Mouse (Mus musculus): ENCODE data around the gene Rab40c.
"Not testable (repeated sequence)": the region's sequence is repeated elsewhere in the genome, so short reads cannot be mapped to it uniquely, and the experiment has no call there.

Rab40c gene

DNA sequence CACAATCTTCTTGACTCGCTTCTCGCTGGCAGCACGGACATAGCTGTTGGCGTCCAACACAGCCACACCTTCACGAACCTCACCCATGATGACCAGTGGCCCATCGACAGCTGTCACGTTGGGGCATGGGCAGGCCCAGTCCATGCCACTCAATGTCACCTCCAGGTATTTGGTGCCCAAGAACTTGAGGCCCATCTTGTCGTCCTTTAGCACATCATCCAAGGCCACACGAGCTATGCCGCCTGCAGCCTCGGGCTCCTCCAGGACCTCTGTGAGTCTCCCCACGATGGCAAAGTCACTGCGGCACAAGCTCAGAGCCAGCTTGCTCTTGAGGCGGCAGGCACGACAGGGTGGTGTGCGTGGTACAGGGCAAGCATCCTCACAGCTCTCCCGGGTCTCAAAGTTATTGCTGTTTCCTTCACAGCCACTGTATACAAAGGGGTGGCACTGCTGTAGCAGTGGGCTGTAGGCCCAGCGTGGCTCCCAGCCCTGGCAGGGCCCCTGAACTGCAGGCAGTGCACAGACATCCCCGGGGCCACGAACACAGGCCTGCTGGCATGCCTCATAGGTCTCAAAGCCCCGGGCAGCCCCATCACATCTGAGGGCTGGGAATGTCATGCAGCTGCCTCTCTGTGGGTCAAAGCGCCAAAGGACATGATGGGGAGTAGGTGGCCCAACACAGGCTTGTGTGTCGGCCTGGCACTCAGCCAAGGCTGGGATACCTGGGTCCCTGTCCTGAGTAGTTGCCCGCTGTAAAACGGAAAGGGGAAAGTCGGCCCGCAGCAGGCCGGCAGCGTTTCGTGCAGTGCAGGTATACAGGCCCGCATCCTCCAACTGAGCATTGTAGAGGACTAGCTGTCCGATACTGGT lies 41.6 kb downstream of the Rab40c start:
- no peak for ATAC-seq (ENCODE audit: insufficient number of reproducible peaks, low FRiP score, low TSS enrichment)

- ATAC-seq (ENCODE audit: insufficient number of reproducible peaks, low FRiP score, low TSS enrichment): no peak
Measured at GRCm38 (mm10) chr17:25877025-25877424, 42.5 kb downstream of the Rab40c start.

DNA sequence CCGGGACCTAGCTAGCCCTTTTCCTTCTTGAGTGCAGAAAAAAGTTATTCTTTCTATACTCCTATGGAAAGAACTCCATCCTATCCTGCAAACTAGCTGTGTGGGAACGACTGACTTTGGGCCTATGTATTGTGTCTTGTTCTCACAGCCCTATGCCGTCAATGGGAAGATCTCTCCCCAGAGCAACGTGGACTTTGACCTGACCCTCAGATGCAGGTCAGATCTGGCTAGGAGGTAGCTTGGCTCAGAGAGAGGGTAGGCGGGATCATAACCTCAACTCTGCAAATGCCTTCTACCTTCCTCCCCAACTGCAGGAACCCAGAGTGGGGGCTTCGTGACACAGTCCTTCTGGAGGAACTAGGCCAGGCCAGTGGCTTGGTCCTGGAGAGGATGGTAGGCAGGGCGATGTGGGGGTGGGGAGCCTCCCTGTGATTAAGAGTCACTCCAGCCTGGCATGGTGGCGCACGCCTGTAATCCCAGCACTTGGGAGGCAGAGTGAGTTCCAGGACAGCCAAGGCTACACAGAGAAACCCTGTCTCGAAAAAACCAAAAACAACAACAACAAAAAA lies 43.1 kb downstream of the Rab40c start:
- ATAC-seq (ENCODE audit: insufficient number of reproducible peaks, low FRiP score, low TSS enrichment): no peak

DNA sequence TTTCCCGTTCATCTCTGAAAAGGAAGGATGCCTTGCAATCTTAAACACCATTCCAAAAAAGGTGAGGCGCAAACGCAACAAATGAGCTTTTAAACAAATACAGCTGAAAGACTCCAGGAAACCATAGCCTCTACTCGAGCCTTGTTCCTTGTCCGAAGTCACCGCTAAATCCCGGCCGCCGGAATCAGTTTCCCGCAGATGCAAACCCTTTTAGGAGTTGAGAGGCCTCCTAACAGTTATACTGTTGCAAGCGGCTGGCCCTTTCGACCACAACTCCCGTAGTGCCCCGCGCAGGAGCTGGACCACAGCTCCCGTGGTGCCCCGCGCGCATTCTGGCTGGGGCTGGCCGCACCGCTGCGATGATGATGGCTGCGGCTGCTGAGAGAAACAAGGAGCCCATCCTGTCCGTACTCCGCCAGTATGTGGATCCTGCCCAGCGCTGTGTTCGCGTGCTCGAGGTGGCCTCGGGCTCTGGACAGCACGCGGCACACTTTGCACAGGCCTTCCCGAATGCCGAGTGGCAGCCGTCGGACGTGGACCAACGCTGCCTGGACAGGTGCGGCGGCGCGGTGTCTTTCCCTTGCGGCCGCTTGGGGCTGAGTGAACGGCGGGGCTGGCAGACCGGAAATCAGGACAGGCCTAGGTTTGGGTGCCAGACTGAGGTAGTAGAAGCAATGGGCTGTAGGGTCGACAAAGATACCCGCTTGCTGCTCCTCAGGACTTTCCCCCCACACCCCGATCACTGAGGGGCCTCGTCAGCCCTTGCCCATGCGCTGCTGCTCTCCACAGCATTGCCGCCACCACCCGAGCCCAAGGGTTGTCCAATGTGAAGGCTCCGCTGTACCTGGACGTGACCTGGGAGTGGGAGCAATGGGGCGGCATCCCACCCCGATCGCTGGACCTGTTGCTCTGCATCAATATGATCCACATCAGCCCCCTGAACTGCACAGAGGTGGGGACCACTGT lies 44.1 kb downstream of the Rab40c start:
- peak; percentile 80; the same call in 1 of the 2 replicates for ATAC-seq (ENCODE audit: insufficient number of reproducible peaks, low FRiP score, low TSS enrichment)

- ATAC-seq (ENCODE audit: insufficient number of reproducible peaks, low FRiP score, low TSS enrichment): peak; percentile 38; the same call in 1 of the 2 replicates
Measured at GRCm38 (mm10) chr17:25874721-25875170, 44.8 kb downstream of the Rab40c start, which contains the start of gene Mettl26. TSS of gene Mettl26 (plus strand) at chr17:25875074.

DNA sequence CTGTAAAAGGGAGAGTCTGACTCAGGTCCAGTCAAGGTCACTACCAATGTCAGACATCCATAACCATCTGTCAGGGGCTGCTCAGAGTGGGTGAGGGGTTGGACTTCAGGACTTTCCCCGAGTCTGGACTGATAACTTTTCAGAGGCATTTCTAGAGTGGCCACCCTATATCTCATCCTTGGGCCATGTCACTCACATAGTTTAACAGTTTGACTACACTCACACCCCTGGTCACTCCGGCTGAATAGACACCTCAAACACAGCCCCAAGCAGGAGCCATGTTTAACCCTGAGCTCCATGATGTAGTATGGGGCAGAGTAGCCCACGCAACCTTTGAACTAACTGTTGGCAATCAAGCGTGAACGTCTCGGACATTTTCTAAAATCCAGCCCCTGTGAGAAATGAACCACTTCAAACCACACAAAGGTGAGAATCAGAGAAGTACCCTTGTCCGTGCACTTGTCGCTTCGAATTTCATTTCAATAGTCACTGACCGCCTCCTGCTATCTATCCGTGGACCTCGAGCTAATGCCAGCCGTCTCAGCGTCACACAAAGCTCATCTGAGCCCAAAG lies 45.3 kb downstream of the Rab40c start:
- ATAC-seq (ENCODE audit: insufficient number of reproducible peaks, low FRiP score, low TSS enrichment): no peak

DNA sequence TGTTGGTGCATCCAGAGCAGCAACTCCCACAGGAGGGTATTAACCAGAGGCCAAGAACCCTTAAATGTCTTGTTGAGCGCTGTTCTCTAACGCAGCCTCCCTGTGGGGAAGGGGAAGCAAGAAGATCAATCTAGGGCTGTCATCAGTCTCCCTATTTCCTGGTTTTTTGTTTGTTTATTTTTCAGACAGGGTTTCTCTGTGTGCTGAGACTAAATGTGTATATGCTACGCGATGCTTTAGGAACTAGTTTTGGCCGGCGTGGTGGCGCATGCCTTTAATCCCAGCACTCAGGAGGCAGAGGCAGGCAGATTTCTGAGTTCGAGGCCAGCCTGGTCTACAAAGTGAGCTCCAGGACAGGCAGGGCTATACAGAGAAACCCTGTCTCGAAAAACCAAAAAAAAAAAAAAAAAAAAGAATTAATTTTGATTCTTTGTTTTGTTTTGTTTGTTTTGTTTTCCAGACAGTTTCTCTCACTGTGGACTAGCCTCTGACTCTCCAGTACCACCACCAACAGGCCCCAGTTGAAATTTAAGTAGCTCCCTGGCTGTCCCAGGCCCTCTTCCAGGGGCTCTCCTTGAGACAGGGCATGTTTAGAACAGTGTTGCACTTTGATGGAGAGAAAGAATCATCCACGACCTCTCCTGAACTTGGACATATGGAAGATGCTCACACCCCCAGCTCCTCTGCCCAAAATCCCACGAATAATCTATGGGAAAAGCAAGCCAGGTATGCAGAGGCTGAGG lies 46.0 kb downstream of the Rab40c start:
- ATAC-seq (ENCODE audit: insufficient number of reproducible peaks, low FRiP score, low TSS enrichment): no peak

DNA sequence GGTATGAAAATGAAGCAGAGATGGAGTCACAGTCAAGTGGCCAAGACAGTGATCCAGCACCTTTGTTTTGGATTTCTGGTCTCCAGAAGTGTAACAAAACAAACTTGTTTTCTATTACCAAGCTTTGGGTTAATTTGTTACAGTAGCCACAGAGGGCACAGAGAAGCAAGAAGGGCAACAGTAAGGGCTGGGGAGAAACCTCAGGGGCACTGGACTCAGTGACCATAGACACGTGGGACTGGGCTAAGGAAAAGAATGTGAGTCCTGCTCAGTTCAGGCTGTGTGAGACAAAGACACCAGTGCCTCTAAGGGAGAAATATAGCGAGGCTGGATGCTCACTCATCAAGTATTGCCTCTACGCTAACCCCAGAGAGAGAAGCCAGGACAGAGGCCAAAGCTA lies 46.9 kb downstream of the Rab40c start:
- no peak for ATAC-seq (ENCODE audit: insufficient number of reproducible peaks, low FRiP score, low TSS enrichment)

DNA sequence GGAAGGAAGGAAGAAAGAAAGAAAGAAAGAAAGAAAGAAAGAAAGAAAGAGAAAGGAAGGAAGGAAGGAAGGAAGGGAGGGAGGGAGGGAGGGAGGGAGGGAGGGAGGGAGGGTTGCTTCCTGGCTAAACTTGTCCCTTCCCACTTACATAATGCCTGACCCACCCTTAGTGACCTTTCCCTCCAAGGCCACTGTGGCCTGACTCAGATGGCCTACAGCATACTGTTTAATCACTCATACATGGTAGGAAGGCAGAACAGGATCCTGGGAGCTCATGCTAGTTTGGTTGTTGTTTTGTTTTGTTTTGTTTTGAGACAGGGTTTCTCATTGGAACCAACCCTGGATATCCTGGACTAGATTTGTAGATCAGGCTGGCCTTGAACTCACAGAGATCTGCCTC lies 48.0 kb downstream of the Rab40c start:
- not testable (repeated sequence) for ATAC-seq (ENCODE audit: insufficient number of reproducible peaks, low FRiP score, low TSS enrichment)

GRCm38 (mm10) chr17:25869954-25870353 lies 49.6 kb downstream of the Rab40c start:
- no peak for ATAC-seq (ENCODE audit: insufficient number of reproducible peaks, low FRiP score, low TSS enrichment)

GRCm38 (mm10) chr17:25869498-25869897 lies 50.0 kb downstream of the Rab40c start:
- no peak for ATAC-seq (ENCODE audit: insufficient number of reproducible peaks, low FRiP score, low TSS enrichment)

DNA sequence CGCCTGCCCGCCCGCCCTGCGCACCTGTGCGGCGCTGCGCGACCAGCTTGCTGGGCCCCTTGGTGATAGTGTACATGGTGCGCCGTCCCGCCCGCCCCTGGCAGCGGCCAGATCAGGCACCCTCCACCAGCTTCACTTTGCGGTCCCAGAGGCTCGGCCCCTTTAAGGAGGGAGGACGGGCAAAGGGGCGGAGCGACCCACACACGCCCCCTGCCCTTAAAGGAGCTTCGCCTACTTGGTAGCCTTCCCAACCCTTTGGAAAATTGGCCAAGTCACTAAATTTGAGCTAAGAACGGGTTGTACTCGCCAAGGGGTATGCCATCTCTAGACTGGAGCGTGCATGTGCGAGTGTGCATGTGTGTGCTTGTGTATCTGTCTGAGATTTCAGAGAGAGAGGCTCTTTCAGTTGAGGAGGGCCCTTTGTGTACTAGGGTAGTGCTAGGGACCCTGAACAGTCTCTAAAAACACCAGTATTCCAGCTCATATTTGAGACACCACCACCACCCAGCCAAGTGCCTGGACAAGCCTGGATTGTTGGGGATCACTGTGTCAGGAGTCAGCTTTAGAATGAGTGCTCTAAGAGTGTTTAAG lies 50.8 kb downstream of the Rab40c start, which contains the start of gene Mcrip2:
Mcrip2 (minus strand) TSS at position 164 of the 591 bp plus-strand sequence.
- peak; percentile 69; the same call in 1 of the 2 replicates for ATAC-seq (ENCODE audit: insufficient number of reproducible peaks, low FRiP score, low TSS enrichment)

GRCm38 (mm10) chr17:25867836-25868600 lies 51.5 kb downstream of the Rab40c start:
- peak; percentile 26; the same call in 1 of the 2 replicates for ATAC-seq (ENCODE audit: insufficient number of reproducible peaks, low FRiP score, low TSS enrichment)

GRCm38 (mm10) chr17:25867509-25867835 lies 52.1 kb downstream of the Rab40c start:
- ATAC-seq (ENCODE audit: insufficient number of reproducible peaks, low FRiP score, low TSS enrichment): no peak

DNA sequence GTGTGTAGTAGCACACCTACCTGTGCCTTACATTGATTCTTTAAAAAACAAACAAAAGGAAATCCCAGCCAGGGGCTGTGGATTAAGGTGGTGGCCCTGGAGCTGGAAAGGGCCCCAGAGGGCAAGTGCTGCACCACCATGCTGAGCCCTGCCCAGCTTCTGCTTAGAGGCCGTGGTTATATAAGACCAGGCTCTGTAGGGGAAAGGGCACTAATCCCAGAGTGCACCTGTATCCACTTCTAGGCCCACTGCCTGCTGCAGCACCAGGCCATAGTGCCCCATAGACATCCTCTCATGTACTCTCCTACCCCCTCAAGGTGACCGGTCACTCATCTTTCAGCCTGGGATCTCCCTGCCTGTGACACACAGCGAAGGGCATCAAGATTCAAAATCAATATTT lies 53.4 kb downstream of the Rab40c start:
- no peak for ATAC-seq (ENCODE audit: insufficient number of reproducible peaks, low FRiP score, low TSS enrichment)

- ATAC-seq (ENCODE audit: insufficient number of reproducible peaks, low FRiP score, low TSS enrichment): no peak
Measured at GRCm38 (mm10) chr17:25865288-25865687, 54.2 kb downstream of the Rab40c start.

DNA sequence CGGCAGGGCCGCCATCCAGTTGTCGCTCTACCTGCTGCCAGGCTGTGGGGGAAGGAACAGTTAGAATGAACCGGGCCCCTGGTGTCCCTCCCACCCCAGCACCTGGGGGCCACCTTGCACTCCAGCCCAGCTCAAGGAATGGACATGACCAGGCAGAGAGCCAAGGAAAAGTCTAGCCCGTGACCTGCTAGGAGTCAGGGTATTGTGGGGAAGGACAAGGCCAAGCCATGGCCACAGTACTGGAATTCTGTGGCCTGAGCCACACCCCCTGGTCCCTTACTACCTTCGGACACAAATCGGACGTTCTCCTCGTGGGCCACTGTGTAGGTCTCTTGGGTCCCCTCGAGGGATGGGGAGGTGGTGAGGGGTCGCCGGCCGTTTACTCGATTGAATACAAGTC lies 55.2 kb downstream of the Rab40c start:
- ATAC-seq (ENCODE audit: insufficient number of reproducible peaks, low FRiP score, low TSS enrichment): no peak

- ATAC-seq (ENCODE audit: insufficient number of reproducible peaks, low FRiP score, low TSS enrichment): no peak
Measured at GRCm38 (mm10) chr17:25863681-25864080, 55.8 kb downstream of the Rab40c start.

Measured in cerebellum, adult (tissue).